Mouse (Mus musculus): ENCODE data around the gene Ptk6. TPM values are rescaled to one million over a fixed set of nuclear protein-coding genes. Genes with fewer than 3 reads are reported as not detected.
"Not testable (repeated sequence)": the region's sequence is repeated elsewhere in the genome, so short reads cannot be mapped to it uniquely, and the experiment has no call there.

The Ptk6 gene
- polyA plus RNA-seq, 1 experiment: 0.16 TPM

DNA sequence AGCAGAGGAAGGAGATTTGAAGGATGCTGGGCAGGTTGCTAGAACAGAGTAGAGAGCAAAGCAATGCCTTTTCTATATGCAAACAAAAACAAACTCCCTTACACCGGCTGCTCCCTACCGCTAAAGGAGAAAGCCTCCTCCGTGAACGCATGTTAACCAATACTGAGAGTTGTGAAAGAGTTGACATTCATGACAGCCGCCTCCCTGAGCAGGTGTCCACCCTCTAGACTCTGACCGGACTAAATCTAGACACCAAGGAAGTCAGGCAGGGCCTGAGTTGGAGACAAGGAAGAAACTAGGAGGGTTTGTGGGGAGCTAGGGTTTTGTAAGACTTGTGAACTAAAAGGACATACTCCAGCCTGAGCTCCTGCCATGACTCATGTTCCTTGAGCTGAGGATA, 297 bp upstream of the Ptk6 start:
- Histone ChIP-seq H3K36me3 (ENCODE audit: control insufficient read depth, insufficient read depth, low read length) (no peaks in the 10 kb centered on the region), H3K27ac (ENCODE audit: insufficient read depth, low read depth, low read length) (no peak overlapping the region), H3K4me1 (ENCODE audit: control insufficient read depth, insufficient read depth, low read length) (no peaks in the 10 kb centered on the region), H3K4me3 (ENCODE audit: insufficient read depth, low read depth, low read length) (no peak overlapping the region), H3K27me3 (replicated peaks; ENCODE audit: control insufficient read depth, insufficient read depth, low read length) (no peaks in the 10 kb centered on the region)
- 67% methylated on average over 6 of the region's 6 CpGs for WGBS
- TF ChIP-seq CTCF (conservative IDR thresholded peaks at IDR 0.05; ENCODE audit: insufficient read depth, insufficient read length, low read depth, low read length) (no peak), POLR2A (IDR thresholded peaks at IDR 0.05; ENCODE audit: low read depth, low read length) (no peak)
- no peak for DNase-seq

DNA sequence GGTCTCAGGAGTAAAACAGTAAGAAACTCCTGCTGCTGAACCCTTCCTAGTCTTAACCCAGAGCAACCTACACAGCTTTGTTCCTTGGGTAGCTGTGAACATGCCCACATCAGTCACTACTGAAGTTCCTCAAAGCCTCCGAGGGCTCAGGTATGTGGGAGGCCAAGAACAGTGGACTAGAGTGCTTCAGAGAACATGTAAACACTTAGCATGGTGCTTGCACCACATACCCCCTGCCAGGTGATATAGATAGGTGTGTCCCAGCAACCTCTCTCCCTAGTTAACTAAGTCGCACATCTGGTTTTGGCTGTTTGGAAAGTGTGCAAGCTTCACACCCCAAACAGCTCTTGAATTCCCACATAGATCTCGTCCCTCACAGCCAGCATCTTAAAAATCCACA, 983 bp downstream of the Ptk6 start:
- Histone ChIP-seq H3K27ac (ENCODE audit: insufficient read depth, low read depth, low read length) (no peak overlapping the region), H3K36me3 (ENCODE audit: control insufficient read depth, insufficient read depth, low read length) (no peaks in the 10 kb centered on the region), H3K4me1 (ENCODE audit: control insufficient read depth, insufficient read depth, low read length) (no peaks in the 10 kb centered on the region; the same call in 1 of the 2 replicates), H3K27me3 (replicated peaks; ENCODE audit: control insufficient read depth, insufficient read depth, low read length) (no peaks in the 10 kb centered on the region), H3K4me3 (ENCODE audit: insufficient read depth, low read depth, low read length) (no peak overlapping the region)
- DNase-seq: no peak
- TF ChIP-seq POLR2A (IDR thresholded peaks at IDR 0.05; ENCODE audit: low read depth, low read length) (no peak), CTCF (conservative IDR thresholded peaks at IDR 0.05; ENCODE audit: insufficient read depth, insufficient read length, low read depth, low read length) (no peak)
- WGBS: 70% methylated on average over 3 of the region's 3 CpGs

DNA sequence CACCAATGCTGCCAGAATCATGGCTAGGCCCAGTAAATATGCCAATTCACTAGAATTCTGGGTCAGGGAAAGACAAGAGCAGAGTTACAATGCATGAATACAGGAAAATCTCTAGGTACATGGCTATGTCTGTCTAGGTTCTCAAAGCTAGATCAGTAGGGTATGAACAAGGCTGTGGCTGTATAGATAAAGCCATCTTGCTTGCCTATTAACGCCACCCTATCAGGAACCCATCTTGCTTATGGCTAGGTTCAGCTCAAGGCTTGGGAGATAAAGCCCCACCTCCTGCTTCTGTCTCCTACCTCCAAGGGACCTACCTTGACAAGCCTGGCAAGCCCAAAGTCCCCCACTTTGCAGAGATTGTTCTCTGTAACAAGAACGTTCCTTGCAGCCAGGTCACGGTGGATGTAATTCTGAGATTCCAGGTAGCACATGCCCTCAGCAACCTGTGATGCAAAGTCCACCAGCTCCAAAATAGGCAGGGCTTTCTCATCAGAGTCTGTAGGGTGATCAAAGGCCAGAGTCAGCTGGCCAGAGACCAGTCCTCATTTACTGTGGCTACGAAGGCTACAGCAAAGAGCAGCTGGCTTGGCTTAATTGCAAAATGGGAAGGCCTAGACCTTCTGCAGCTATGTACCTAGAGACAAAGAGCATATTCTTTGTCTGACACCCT, 5.8 kb downstream of the Ptk6 start:
- Histone ChIP-seq H3K4me1 (ENCODE audit: control insufficient read depth, insufficient read depth, low read length) (no peaks in the 10 kb centered on the region; the same call in 1 of the 2 replicates), H3K27ac (ENCODE audit: insufficient read depth, low read depth, low read length) (no peak overlapping the region), H3K4me3 (ENCODE audit: insufficient read depth, low read depth, low read length) (no peak overlapping the region), H3K27me3 (replicated peaks; ENCODE audit: control insufficient read depth, insufficient read depth, low read length) (no peaks in the 10 kb centered on the region), H3K36me3 (ENCODE audit: control insufficient read depth, insufficient read depth, low read length) (no peaks in the 10 kb centered on the region)
- 63% methylated on average over 4 of the region's 4 CpGs for WGBS
- peak; percentile 91 for DNase-seq
- TF ChIP-seq CTCF (conservative IDR thresholded peaks at IDR 0.05; ENCODE audit: insufficient read depth, insufficient read length, low read depth, low read length) (no peak), POLR2A (IDR thresholded peaks at IDR 0.05; ENCODE audit: low read depth, low read length) (no peak)

DNA sequence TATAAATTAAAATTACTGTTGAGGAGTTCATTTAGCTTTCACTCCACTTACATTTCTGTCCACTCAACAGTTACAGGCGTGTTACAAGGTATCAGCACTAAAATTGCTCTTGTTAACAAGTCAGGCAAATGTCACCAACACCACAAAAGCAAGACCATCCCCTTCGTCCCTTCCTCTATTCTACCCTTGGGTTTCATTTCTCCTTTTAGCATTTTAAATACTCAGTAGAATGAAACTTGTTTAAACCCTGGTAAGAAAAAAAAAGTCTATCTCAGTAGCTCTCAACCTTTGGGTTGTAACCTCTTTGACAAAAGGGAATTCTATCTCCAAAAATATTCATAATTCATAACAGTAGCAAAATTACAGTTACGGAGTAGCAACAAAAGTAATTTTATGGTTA, 9.5 kb downstream of the Ptk6 start:
- Histone ChIP-seq H3K27ac (ENCODE audit: insufficient read depth, low read depth, low read length) (no peak overlapping the region), H3K4me1 (ENCODE audit: control insufficient read depth, insufficient read depth, low read length) (peaks cover 5% of the 10 kb centered on the region; the same call in 1 of the 2 replicates), H3K4me3 (ENCODE audit: insufficient read depth, low read depth, low read length) (no peak overlapping the region), H3K36me3 (ENCODE audit: control insufficient read depth, insufficient read depth, low read length) (no peaks in the 10 kb centered on the region), H3K27me3 (replicated peaks; ENCODE audit: control insufficient read depth, insufficient read depth, low read length) (no peaks in the 10 kb centered on the region)
- WGBS: 84% methylated on average over 3 of the region's 3 CpGs
- no peak for DNase-seq
- TF ChIP-seq POLR2A (IDR thresholded peaks at IDR 0.05; ENCODE audit: low read depth, low read length) (no peak), CTCF (conservative IDR thresholded peaks at IDR 0.05; ENCODE audit: insufficient read depth, insufficient read length, low read depth, low read length) (no peak)

DNA sequence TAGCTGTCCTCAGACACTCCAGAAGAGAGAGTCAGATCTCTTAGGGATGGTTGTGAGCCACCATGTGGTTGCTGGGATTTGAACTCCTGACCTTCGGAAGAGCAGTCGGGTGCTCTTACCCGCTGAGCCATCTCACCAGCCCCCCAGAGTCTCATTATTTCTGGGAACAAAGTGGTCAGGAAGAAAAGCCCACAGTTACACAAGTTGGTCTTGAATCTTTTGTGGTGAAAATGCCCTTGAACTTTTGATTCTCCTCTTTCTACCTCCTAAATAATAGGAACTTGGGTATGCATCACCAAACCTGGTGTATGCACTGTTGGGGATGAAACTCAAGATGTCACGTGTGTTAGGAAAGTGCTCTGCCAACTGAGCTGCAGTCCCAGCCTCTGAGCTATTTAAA, 10.7 kb downstream of the Ptk6 start:
- TF ChIP-seq CTCF (conservative IDR thresholded peaks at IDR 0.05; ENCODE audit: insufficient read depth, insufficient read length, low read depth, low read length) (no peak), POLR2A (IDR thresholded peaks at IDR 0.05; ENCODE audit: low read depth, low read length) (no peak)
- no peaks in the 10 kb centered on the region for H3K27me3 ChIP-seq (replicated peaks; ENCODE audit: control insufficient read depth, insufficient read depth, low read length)
- H3K27ac ChIP-seq (ENCODE audit: insufficient read depth, low read depth, low read length): no peak overlapping the region
- no peak overlapping the region for H3K4me3 ChIP-seq (ENCODE audit: insufficient read depth, low read depth, low read length)
- no peaks in the 10 kb centered on the region for H3K36me3 ChIP-seq (ENCODE audit: control insufficient read depth, insufficient read depth, low read length)
- H3K4me1 ChIP-seq (ENCODE audit: control insufficient read depth, insufficient read depth, low read length): peaks cover 5% of the 10 kb centered on the region; the same call in 1 of the 2 replicates
- 65% methylated on average over 4 of the region's 4 CpGs for WGBS
- DNase-seq: no peak

DNA sequence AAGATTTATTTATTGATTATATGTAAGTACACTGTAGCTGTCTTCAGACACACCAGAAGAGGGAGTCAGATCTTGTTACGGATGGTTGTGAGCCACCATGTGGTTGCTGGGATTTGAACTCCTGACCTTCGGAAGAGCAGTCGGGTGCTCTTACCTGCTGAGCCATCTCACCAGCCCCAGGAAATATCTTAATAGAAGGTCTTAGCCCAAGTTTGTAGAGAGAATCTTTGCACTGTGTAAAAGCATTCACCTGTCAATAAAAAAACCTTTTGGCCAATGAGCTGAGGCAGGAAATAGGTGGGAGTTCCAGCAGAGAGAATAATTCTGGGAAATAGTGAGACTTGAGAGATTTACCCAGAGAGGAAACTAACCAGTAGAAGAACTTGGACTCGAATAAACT, 11.2 kb downstream of the Ptk6 start:
- not testable (repeated sequence) for DNase-seq; H3K4me1 ChIP-seq (ENCODE audit: control insufficient read depth, insufficient read depth, low read length); H3K27ac ChIP-seq (ENCODE audit: insufficient read depth, low read depth, low read length); H3K4me3 ChIP-seq (ENCODE audit: insufficient read depth, low read depth, low read length); H3K36me3 ChIP-seq (ENCODE audit: control insufficient read depth, insufficient read depth, low read length); H3K27me3 ChIP-seq (replicated peaks; ENCODE audit: control insufficient read depth, insufficient read depth, low read length)
- 68% methylated on average over 4 of the region's 4 CpGs for WGBS

DNA sequence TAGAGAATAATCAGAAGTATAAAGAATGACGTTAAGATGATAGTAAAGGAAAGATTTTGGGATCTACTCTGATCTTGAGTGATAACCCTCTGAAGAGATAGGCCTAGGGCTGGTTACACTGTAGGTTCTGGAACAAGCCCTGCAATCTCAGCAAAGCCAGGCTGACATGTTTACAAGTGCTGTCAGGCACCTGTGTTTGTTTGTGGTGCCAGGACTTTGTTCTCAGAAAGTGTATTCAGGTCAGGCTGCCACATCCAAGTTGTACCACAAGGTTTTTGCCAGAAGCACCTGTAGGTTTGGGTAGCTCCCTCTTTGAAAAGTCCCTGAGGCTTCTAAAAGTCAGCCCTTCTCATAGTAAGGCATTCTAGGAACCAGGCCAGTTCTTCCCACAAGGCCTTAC, 13.3 kb downstream of the Ptk6 start:
- no peak for TF ChIP-seq POLR2A (IDR thresholded peaks at IDR 0.05; ENCODE audit: low read depth, low read length)
- TF ChIP-seq CTCF (conservative IDR thresholded peaks at IDR 0.05; ENCODE audit: insufficient read depth, insufficient read length, low read depth, low read length): no peak
- H3K4me1 ChIP-seq (ENCODE audit: control insufficient read depth, insufficient read depth, low read length): peaks cover 5% of the 10 kb centered on the region; the same call in 1 of the 2 replicates
- no peaks in the 10 kb centered on the region for H3K27me3 ChIP-seq (replicated peaks; ENCODE audit: control insufficient read depth, insufficient read depth, low read length)
- 0 out of 2 replicates have a peak overlapping the region, but pooled peaks have one; percentile 13 for H3K27ac ChIP-seq (ENCODE audit: insufficient read depth, low read depth, low read length)
- DNase-seq: no peak
- H3K36me3 ChIP-seq (ENCODE audit: control insufficient read depth, insufficient read depth, low read length): no peaks in the 10 kb centered on the region
- no peak overlapping the region for H3K4me3 ChIP-seq (ENCODE audit: insufficient read depth, low read depth, low read length)
- 83% methylated on average over 1 of the region's 1 CpGs for WGBS
